Mouse (Mus musculus) MEL (cell line): Measurements from ENCODE around the gene Fdps.

ENCODE experiments used
- POLR2A ChIP-seq, 2 experiments: IDR thresholded peaks; 2 replicates each; pipeline ENCODE4 v1.6.1; 2011 to 2012; ENCODE audit warnings: low read length in 2 of 2, mild to moderate bottlenecking in 2 of 2, control low read depth in 1 of 2, improper control_type of control experiment in 1 of 2, low read depth in 1 of 2, moderate library complexity in 1 of 2; ENCODE audit not compliant: control insufficient read depth in 1 of 2, insufficient read depth in 1 of 2, poor library complexity in 1 of 2
- ZNF384 ChIP-seq: IDR thresholded peaks from 2 replicates; pipeline ENCODE4 v1.6.1; 2012; ENCODE audit warnings: low read depth, mild to moderate bottlenecking, inconsistent platforms, low read length, improper control_type of control experiment

- TF ChIP-seq POLR2A (IDR thresholded peaks at IDR 0.05; ENCODE audit: control insufficient read depth in 1 of 2, insufficient read depth in 1 of 2, low read depth in 1 of 2, low read length in 2 of 2, poor library complexity in 1 of 2) (no peak), ZNF384 (no peak)
These were observed 11.3 kb upstream of the Fdps start for GRCm38 (mm10) chr3:89113058-89113457.
